Mouse (Mus musculus): ENCODE results near the gene Fabp6.

DNA sequence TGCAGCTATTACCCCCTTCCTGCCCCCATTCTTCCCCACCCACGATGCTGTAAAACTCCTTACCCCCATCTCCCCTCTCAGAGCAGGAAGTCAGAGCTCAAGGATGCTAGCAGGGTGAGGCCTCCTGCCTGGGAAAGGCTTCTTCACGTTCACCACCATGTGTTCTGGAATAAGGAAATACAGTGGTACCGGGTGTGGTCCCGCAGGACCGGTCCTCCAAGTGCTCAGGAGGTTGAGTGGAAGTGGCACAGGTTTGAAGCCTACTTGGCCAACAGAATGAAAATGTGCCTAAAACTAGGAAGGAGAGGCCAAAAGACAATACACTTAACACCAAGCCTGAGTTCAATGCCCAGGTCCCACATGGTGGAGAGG is 9.3 kb upstream of the Fabp6 start:
- no peak for TF ChIP-seq CTCF (IDR thresholded peaks at IDR 0.05; ENCODE audit: insufficient read depth, low read depth, low read length)
- TF ChIP-seq POLR2A (IDR thresholded peaks at IDR 0.05; ENCODE audit: insufficient read depth, low read depth, low read length), result no peak
